Mouse (Mus musculus) heart, adult 2 months (tissue): Measurements from ENCODE around the gene Pdzd2.

Experiments
- CTCF ChIP-seq: fragments of 200-600 bp; IDR thresholded peaks from 2 replicates; pipeline ENCODE4 v1.8.1; 2022; ENCODE audit warnings: antibody characterized with exemption, mild to moderate bottlenecking, moderate library complexity
- EP300 ChIP-seq: fragments of 200-500 bp; IDR thresholded peaks from 2 replicates; pipeline ENCODE4 v1.6.1; 2011; ENCODE audit warnings: low read depth, low read length, control low read depth; ENCODE audit not compliant: insufficient read depth
- POLR2A ChIP-seq: fragments of 200-500 bp; IDR thresholded peaks from 2 replicates; pipeline ENCODE4 v1.6.1; 2011; ENCODE audit warnings: mild to moderate bottlenecking, low read depth, low read length, control low read depth; ENCODE audit not compliant: insufficient read depth

GRCm38 (mm10) chr15:12456808-12457207 lies 282.9 kb downstream of the Pdzd2 start:
- TF ChIP-seq POLR2A = no peak
- TF ChIP-seq CTCF = no peak
- TF ChIP-seq EP300 = 0 out of 2 replicates have a peak, but pooled peaks have one; percentile 27
